Mouse (Mus musculus) thymus, adult 2 months (tissue): ENCODE results near the gene Stab1.

Experiments used
- CTCF ChIP-seq: fragments of 200-500 bp; IDR thresholded peaks from 2 replicates; pipeline ENCODE4 v1.5.1; 2012; ENCODE audit warnings: mild to moderate bottlenecking, control low read depth, low read length, moderate library complexity, borderline replicate concordance; ENCODE audit not compliant: control insufficient read depth, poor library complexity, insufficient read depth; ENCODE audit errors: extremely low read depth
- POLR2A ChIP-seq: fragments of 200-500 bp; IDR thresholded peaks from 2 replicates; pipeline ENCODE4 v1.6.1; 2012; ENCODE audit warnings: mild to moderate bottlenecking, low read length, control low read depth, moderate library complexity; ENCODE audit not compliant: control insufficient read depth, poor library complexity, insufficient read depth; ENCODE audit errors: extremely low read depth

DNA sequence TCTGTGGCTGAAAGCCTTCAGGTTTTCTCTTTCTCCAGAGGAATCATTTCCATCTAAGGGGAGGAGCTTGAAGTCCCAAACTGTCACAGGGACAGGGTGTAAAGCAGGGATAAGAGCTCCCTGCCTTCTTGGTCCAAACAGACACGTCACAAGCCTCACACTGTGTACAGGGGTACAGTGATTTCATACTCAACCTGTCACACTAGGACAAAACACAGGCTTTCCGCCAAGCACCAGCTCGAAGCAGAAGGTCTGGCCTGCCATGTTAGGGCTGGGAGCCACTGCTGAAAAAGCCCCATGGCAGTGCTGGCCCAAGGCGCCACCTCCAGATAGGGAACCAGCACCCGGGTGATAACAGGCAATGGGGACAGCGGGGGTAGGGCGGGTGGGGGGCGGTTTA, 4.4 kb downstream of the Stab1 start:
- no peak for TF ChIP-seq POLR2A
- no peak for TF ChIP-seq CTCF
